Mouse (Mus musculus) thymus, adult 2 months (tissue): ENCODE data around the gene Zscan4-ps2. TPM values are rescaled to one million over a fixed set of nuclear protein-coding genes. Genes with fewer than 3 reads are reported as not detected.
"Not testable (repeated sequence)": the region's sequence is repeated elsewhere in the genome, so short reads cannot be mapped to it uniquely, and the experiment has no call there.

Source experiments
- DNase-seq: peaks from one replicate; pipeline ENCODE4 v3.0.0; 2021
- H3K27ac ChIP-seq: fragments of 200-500 bp; 2 replicates; pipeline ENCODE4 v1.5.1; 2012; ENCODE audit warnings: low read length, control low read depth; ENCODE audit not compliant: control insufficient read depth, insufficient read depth
- H3K27me3 ChIP-seq: fragments of 200-500 bp; 2 replicates; pipeline ENCODE4 v1.6.1; 2012; ENCODE audit warnings: mild to moderate bottlenecking, low read length, moderate library complexity, mixed read lengths; ENCODE audit not compliant: control insufficient read depth, insufficient read depth
- H3K36me3 ChIP-seq: fragments of 200-500 bp; 2 replicates; pipeline ENCODE4 v1.6.1; 2012; ENCODE audit warnings: mild to moderate bottlenecking, low read length, moderate library complexity; ENCODE audit not compliant: control insufficient read depth, insufficient read depth
- H3K4me1 ChIP-seq: fragments of 200-500 bp; replicated peaks from 2 replicates; pipeline ENCODE4 v1.6.1; 2012; ENCODE audit warnings: low read length; ENCODE audit not compliant: control insufficient read depth, insufficient read depth
- H3K4me3 ChIP-seq: fragments of 200-500 bp; 2 replicates; pipeline ENCODE4 v1.5.1; 2012; ENCODE audit warnings: mild to moderate bottlenecking, low read length, control low read depth, moderate library complexity; ENCODE audit not compliant: control insufficient read depth, insufficient read depth
- WGBS: fragments of 180-500 bp; shearing (Covaris S2); methylation state at CpG from one replicate; pipeline ENCODE4 v1.1.7; 2018; 5-methylcytosine and 5-hydroxymethylcytosine counted together
- polyA plus RNA-seq: library from polyadenylated mRNA; depleted of rRNA; stranded (reverse); fragments of >200 nt; gene quantifications from 2 replicates; pipeline ENCODE4 v1.2.3, GENCODE M21; 2012; rRNA removed

The Zscan4-ps2 gene
- polyA plus RNA-seq: not detected in 2 replicates

GRCm38 (mm10) chr7:11514010-11514409 lies at the start of gene Zscan4-ps2:
Gene Zscan4-ps2, plus strand, starts transcription at chr7:11514310.
- not testable (repeated sequence) for H3K27ac ChIP-seq, DNase-seq, H3K27me3 ChIP-seq, H3K4me1 ChIP-seq, H3K4me3 ChIP-seq, H3K36me3 ChIP-seq
- WGBS: 91% methylated on average over 1 of the region's 1 CpGs

Other genes starting within 250 kb of the Zscan4-ps2 start
- gene Zscan4e, start 203.6 kb upstream of the Zscan4-ps2 start, polyA plus RNA-seq: not detected in 2 replicates
- 0.08 TPM in 1 of 2 replicates, not detected in the other for gene Zscan4f, start 116.4 kb upstream of the Zscan4-ps2 start, polyA plus RNA-seq
- not detected in 2 replicates for gene Zscan4-ps3, start 95.0 kb downstream of the Zscan4-ps2 start, polyA plus RNA-seq
- gene Vmn1r72, start 165.8 kb downstream of the Zscan4-ps2 start, polyA plus RNA-seq: not detected in 2 replicates
- not detected in 2 replicates for gene Vmn1r73, start 216.0 kb downstream of the Zscan4-ps2 start, polyA plus RNA-seq